Mouse (Mus musculus): ENCODE data around the gene Gm5771. TPM values are rescaled to one million over a fixed set of nuclear protein-coding genes. Genes with fewer than 3 reads are reported as not detected.

Gene Gm5771
- not detected in 2 replicates for polyA plus RNA-seq (2012; ENCODE audit: low replicate concordance)

DNA sequence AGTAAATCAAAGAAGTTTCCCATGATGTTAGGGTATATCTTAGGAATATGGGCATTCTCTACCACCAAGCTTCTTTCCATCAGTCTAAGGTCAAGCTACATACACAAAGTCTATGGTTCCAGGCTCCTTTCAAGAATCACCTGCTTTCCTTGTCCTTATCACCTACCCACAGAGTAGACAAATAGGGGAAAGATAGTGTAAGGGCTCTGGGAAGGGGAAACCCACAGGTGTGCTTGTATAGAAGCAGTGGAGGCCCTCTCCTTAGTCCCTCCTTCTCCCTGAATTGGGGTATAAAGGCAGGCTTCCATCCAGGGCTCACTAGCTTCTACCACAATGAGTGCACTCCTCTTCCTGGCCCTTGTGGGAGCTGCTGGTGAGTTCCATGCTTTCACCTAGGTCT is at the start of gene Gm5771:
Gm5771 (plus strand) TSS at position 301 of the 400 bp plus-strand sequence.

DNA sequence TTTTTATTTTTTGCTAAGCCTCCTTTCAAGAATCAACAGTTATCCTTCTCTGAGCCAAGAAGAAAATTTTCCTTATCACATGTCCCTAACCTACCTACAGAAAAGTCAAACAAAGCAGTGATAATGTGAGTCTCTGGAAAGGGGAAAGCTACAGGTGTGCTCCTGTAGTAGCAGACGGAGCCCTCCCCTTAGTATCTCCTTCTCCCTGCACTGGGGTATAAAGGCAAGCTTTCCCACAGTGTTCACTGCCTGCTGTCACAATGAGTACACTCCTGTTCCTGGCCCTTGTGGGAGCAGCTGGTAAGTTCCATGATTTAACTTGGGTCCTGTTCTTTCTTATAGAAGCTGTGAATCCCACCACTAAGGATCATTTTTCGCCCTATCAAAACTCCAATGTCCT is 38.2 kb upstream of the Gm5771 start, which contains the start of gene Try10:
Try10 (plus strand) TSS at position 174 of the 400 bp plus-strand sequence.

DNA sequence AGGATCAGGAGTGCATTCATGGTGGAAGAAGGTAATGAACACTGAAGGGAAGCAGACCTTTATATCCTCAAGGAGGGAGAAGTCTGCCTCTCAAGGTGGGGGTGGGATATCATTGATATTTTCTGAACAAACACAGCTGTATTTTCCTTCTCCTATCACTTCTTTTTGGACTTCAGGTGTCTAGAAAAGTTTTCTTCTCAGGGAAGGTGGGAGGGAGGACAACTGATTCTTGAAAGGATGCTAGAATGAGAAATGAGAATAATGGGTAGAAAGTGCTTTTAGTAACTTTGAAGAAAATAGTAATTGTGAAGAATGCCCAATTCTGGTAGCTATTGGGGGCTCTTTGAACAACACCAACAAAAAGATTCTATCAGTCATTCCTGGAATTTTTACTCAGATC is 14.6 kb upstream of the Gm5771 start, which contains the start of gene Prss3:
Prss3 (minus strand) TSS at position 101 of the 400 bp plus-strand sequence.

DNA sequence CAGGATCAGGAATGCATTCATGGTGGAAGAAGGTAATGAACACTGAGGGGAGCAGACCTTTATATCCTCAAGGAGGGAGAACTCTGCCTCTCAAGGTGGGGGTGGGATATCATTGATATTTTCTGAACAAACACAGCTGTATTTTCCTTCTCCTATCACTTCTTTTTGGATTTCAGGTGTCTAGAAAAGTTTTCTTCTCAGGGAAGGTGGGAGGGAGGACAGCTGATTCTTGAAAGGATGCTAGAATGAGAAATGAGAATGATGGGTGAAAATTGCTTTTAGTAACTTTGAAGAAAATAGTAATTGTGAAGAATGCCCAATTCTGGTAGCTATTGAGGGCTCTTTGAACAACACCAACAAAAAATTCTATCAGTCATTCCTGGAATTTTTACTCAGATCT is 53.9 kb downstream of the Gm5771 start, which contains the start of gene Gm10334:
Gm10334 (minus strand) TSS at position 101 of the 400 bp plus-strand sequence.

Other genes with a start within 250 kb of the Gm5771 start
- gene Try4, start 90.1 kb upstream of the Gm5771 start, polyA plus RNA-seq (2012; ENCODE audit: low replicate concordance) = 0.51 TPM in 1 of 2 replicates, not detected in the other
- 0.28 TPM in 1 of 2 replicates, not detected in the other for gene Try5, start 75.5 kb upstream of the Gm5771 start, polyA plus RNA-seq (2012; ENCODE audit: low replicate concordance)
- not detected in 2 replicates for gene Try10, start 38.3 kb upstream of the Gm5771 start, polyA plus RNA-seq (2012; ENCODE audit: low replicate concordance)
- gene Prss3, start 14.7 kb upstream of the Gm5771 start, polyA plus RNA-seq (2012; ENCODE audit: low replicate concordance) = not detected in 2 replicates
- gene Gm10334, start 53.8 kb downstream of the Gm5771 start, polyA plus RNA-seq (2012; ENCODE audit: low replicate concordance) = not detected in 2 replicates
- gene Prss1, start 66.6 kb downstream of the Gm5771 start, polyA plus RNA-seq (2012; ENCODE audit: low replicate concordance) = not detected in 2 replicates
- 0.86 TPM in 1 of 2 replicates, not detected in the other for gene Prss2, start 129.4 kb downstream of the Gm5771 start, polyA plus RNA-seq (2012; ENCODE audit: low replicate concordance)
- gene Ephb6, start 213.1 kb downstream of the Gm5771 start, polyA plus RNA-seq (2012; ENCODE audit: low replicate concordance) = 12.5 and 32.3 TPM in 2 replicates
- not detected in 2 replicates for gene Trpv6, start 244.0 kb downstream of the Gm5771 start, polyA plus RNA-seq (2012; ENCODE audit: low replicate concordance)